Mouse (Mus musculus) hindbrain, embryonic 11.5 days (tissue): Measurements from ENCODE around the gene Tnfrsf13c. TPM values are rescaled to one million over a fixed set of nuclear protein-coding genes. Genes with fewer than 3 reads are reported as not detected.

Experiments
- ATAC-seq: fragments of 200-750 bp; cut with Nextera tagmentation; 2 replicates; pipeline ENCODE4 v1.8.0; 2017; ENCODE audit warnings: mild to moderate bottlenecking, moderate TSS enrichment, moderate library complexity; ENCODE audit not compliant: low FRiP score
- DNase-seq: peaks from one replicate; pipeline ENCODE4 v3.0.0-alpha.2; 2015; ENCODE audit warnings: low spot score
- H3K27ac ChIP-seq: fragments of 300-500 bp; sonication (generic); 2 replicates; pipeline ENCODE4 v1.5.1; 2014; ENCODE audit warnings: mild to moderate bottlenecking, low read depth, low read length
- H3K27me3 ChIP-seq: fragments of 300-500 bp; sonication (generic); 2 replicates; pipeline ENCODE4 v1.6.1; 2014; ENCODE audit warnings: mild to moderate bottlenecking, low read length, moderate library complexity, mixed read lengths; ENCODE audit not compliant: control insufficient read depth, insufficient read depth
- H3K36me3 ChIP-seq: fragments of 300-500 bp; sonication (generic); 2 replicates; pipeline ENCODE4 v1.6.1; 2014; ENCODE audit warnings: mild to moderate bottlenecking, low read length, moderate library complexity, mixed read lengths; ENCODE audit not compliant: control insufficient read depth, insufficient read depth
- H3K4me1 ChIP-seq: fragments of 300-500 bp; sonication (generic); replicated peaks from 2 replicates; pipeline ENCODE4 v1.6.1; 2014; ENCODE audit warnings: low read length, mixed read lengths; ENCODE audit not compliant: control insufficient read depth, insufficient read depth
- H3K4me2 ChIP-seq: fragments of 300-500 bp; sonication (generic); replicated peaks from 2 replicates; pipeline ENCODE4 v1.6.1; 2014; ENCODE audit warnings: mild to moderate bottlenecking, low read depth, low read length
- H3K4me3 ChIP-seq: fragments of 300-500 bp; sonication (generic); 2 replicates; pipeline ENCODE4 v1.5.1; 2014; ENCODE audit warnings: low read depth, low read length
- H3K9ac ChIP-seq: fragments of 300-500 bp; sonication (generic); 2 replicates; pipeline ENCODE4 v1.6.1; 2014; ENCODE audit warnings: low read depth, low read length
- H3K9me3 ChIP-seq: fragments of 300-500 bp; sonication (generic); 2 replicates; pipeline ENCODE4 v1.6.1; 2016; ENCODE audit warnings: low read length; ENCODE audit not compliant: control insufficient read depth
- WGBS: fragments of 180-500 bp; shearing (Covaris S2); extraction: QIAGEN DNeasy Blood & Tissue Kit; methylation state at CpG from one replicate; pipeline ENCODE4 v1.1.7; 2014; 5-methylcytosine and 5-hydroxymethylcytosine counted together
- polyA plus RNA-seq: library from polyadenylated mRNA; unstranded; fragments of >200 nt; fragmentation: Nextera tagmentation; extraction: Ambion mirVana; gene quantifications from 2 replicates; pipeline ENCODE4 v1.2.1, GENCODE M21; 2014

The Tnfrsf13c gene
- polyA plus RNA-seq, 1 experiment from 2014 or later: 0.62 TPM

GRCm38 (mm10) chr15:82216142-82216827, 7.9 kb downstream of the Tnfrsf13c start:
- ATAC-seq (no peak), DNase-seq (no peak)
- no peaks in the 10 kb centered on the region for H3K9me3 ChIP-seq
- H3K36me3 ChIP-seq: no peaks in the 10 kb centered on the region
- H3K27ac ChIP-seq: no peak overlapping the region
- H3K27me3 ChIP-seq: peaks cover 52% of the 10 kb centered on the region
- H3K4me2 ChIP-seq: no peak overlapping the region
- WGBS: 40% methylated on average over 20 of the region's 20 CpGs
- no peak overlapping the region for H3K4me3 ChIP-seq
- peaks cover 17% of the 10 kb centered on the region; the same call in 1 of the 2 replicates for H3K4me1 ChIP-seq
- no peak overlapping the region for H3K9ac ChIP-seq

DNA sequence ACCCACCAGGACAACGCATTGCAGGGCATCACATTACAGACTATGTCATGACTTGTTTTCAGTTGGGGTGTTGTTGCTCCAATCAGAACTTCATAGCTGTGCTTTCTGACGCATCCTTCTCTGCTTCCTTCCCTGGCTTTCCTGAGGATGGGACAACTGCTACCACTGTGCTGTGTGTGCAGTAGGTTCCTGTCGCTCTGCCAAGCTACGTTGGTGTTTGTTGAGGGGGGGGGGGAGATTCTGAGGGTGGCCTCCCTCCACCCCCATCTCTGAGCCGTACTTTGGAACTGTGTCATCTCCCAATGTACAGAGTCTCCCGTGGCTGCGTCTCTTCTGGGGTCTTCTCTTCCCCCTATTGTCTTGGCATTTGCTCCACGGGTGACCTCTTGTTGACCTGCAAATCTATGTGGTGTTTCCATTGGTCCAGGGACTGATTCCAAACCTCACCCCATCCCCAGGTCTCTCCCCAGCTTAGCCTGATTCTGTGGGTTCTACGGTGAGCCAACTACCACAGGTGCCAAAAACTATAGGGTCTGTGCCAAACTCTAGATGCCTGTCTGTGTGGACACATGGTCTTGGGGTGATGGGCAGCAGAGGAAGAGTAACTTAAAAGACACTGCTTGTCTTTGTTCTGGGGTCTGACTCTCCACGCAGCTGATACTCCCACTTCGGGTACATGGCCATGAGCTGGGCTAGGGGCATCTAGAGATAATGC, 8.7 kb downstream of the Tnfrsf13c start:
- Histone ChIP-seq H3K36me3 (no peaks in the 10 kb centered on the region), H3K9me3 (no peaks in the 10 kb centered on the region), H3K4me2 (no peak overlapping the region), H3K27ac (no peak overlapping the region), H3K27me3 (peaks cover 60% of the 10 kb centered on the region), H3K9ac (no peak overlapping the region), H3K4me1 (peaks cover 14% of the 10 kb centered on the region; the same call in 1 of the 2 replicates), H3K4me3 (no peak overlapping the region)
- WGBS: 36% methylated on average over 9 of the region's 11 CpGs
- DNase-seq: no peak
- ATAC-seq: no peak

DNA sequence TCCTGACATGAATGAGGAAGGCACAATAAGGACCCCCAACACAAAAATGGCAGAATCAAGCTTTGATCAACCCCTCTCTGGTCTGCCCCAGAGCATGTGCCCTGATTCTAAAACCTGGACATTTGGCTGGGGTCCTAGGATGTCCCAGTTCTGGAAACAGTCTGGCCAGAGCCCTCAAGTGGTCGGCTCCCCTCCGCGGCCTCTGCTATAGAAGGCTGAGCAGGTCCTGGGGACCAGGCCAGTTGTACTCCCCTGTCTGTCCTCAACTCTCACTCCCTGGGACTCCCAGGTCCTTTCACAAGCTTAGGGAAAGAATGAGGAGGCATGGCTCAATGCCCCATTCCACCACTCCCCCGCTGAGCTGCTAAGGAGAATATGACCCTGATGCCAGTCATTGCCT, 10.9 kb downstream of the Tnfrsf13c start:
- no peaks in the 10 kb centered on the region for H3K36me3 ChIP-seq
- H3K27me3 ChIP-seq: peaks cover 73% of the 10 kb centered on the region
- no peaks in the 10 kb centered on the region for H3K9me3 ChIP-seq
- peaks cover 14% of the 10 kb centered on the region; the same call in 1 of the 2 replicates for H3K4me1 ChIP-seq
- ATAC-seq (no peak), DNase-seq (no peak)
- no peak overlapping the region for H3K4me3 ChIP-seq
- H3K27ac ChIP-seq: no peak overlapping the region
- no peak overlapping the region for H3K9ac ChIP-seq
- no peak overlapping the region for H3K4me2 ChIP-seq
- WGBS: 6% methylated on average over 4 of the region's 4 CpGs

GRCm38 (mm10) chr15:82212752-82213063, 11.5 kb downstream of the Tnfrsf13c start, which contains the start of gene Shisa8:
Shisa8 (minus strand) TSS chr15:82212815.
- DNase-seq: peak; percentile 36
- Histone ChIP-seq H3K36me3 (no peaks in the 10 kb centered on the region), H3K4me2 (peak within 1 kb of the TSS; percentile 49), H3K4me3 (peak within 1 kb of the TSS; percentile 33), H3K9me3 (no peaks in the 10 kb centered on the region), H3K4me1 (peaks cover 14% of the 10 kb centered on the region; the same call in 1 of the 2 replicates), H3K9ac (peak within 1 kb of the TSS; percentile 41; the same call in 1 of the 2 replicates), H3K27ac (no peak within 1 kb of the TSS), H3K27me3 (peaks cover 73% of the 10 kb centered on the region)
- WGBS: 2% methylated on average over 18 of the region's 34 CpGs
- no peak for ATAC-seq

DNA sequence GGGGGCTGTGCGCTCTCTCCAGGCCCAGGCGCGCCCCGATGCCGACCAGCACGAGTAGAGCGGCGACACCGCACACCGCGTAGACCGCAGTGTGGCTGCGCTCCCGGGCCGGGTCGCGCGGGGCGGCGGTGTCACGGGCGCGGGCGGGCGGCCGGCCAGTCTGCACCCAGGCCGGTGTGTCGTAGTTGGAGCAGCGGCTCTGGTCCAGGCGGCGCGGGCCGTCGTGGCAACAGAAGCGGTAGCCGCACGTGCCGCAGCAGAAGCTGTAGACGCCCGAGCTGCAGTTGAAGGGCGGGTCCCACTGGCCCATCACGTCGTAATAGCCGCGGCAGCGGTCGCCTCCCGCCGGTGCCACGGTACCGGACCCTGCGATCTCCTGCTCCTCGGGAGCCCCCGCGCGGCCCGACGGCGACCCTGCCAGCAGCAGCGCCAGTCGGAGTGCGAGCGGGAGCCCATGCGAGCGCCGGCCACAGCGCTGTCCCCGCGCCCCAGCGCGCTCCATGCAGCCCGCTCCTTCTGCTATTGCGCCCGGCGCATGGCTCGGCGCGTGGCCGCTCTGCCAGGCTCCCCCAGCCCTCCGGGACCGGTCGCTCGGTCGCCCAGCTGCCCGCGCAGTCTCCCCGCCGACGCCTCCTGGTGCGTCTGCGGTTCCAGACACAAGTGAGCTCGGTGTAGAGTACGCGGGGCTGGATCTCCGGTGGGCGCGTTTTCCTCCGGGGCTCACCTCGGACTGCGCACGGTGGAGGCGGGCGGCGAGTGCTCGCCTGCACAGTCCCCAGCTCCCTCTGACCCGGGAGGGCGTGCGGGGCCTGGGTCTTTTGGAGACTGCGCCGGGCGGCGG, 12.0 kb downstream of the Tnfrsf13c start:
- DNase-seq: peak; percentile 67
- peaks cover 14% of the 10 kb centered on the region; the same call in 1 of the 2 replicates for H3K4me1 ChIP-seq
- under 1% methylated on average over 97 of the region's 112 CpGs for WGBS

GRCm38 (mm10) chr15:82211281-82211680, 12.9 kb downstream of the Tnfrsf13c start:
- H3K4me1 ChIP-seq: peaks cover 14% of the 10 kb centered on the region
- H3K4me2 ChIP-seq: peak overlapping the region; percentile 49; the same call in 1 of the 2 replicates
- H3K27me3 ChIP-seq: peaks cover 78% of the 10 kb centered on the region
- no peak for ATAC-seq
- no peak for DNase-seq
- no peak overlapping the region for H3K9ac ChIP-seq
- H3K27ac ChIP-seq: no peak overlapping the region
- H3K36me3 ChIP-seq: no peaks in the 10 kb centered on the region
- peak overlapping the region; percentile 33; the same call in 1 of the 2 replicates for H3K4me3 ChIP-seq
- H3K9me3 ChIP-seq: no peaks in the 10 kb centered on the region
- 2% methylated on average over 11 of the region's 11 CpGs for WGBS

More for the DNA sequence above, 12.0 kb downstream of the Tnfrsf13c start:
- Histone ChIP-seq H3K4me3 (peak overlapping the region; percentile 33), H3K9ac (peak overlapping the region; percentile 41; the same call in 1 of the 2 replicates), H3K4me2 (peak overlapping the region; percentile 49), H3K36me3 (no peaks in the 10 kb centered on the region), H3K27ac (no peak overlapping the region), H3K27me3 (peaks cover 76% of the 10 kb centered on the region), H3K9me3 (no peaks in the 10 kb centered on the region)
- peak; percentile 53; the same call in 1 of the 2 replicates for ATAC-seq

DNA sequence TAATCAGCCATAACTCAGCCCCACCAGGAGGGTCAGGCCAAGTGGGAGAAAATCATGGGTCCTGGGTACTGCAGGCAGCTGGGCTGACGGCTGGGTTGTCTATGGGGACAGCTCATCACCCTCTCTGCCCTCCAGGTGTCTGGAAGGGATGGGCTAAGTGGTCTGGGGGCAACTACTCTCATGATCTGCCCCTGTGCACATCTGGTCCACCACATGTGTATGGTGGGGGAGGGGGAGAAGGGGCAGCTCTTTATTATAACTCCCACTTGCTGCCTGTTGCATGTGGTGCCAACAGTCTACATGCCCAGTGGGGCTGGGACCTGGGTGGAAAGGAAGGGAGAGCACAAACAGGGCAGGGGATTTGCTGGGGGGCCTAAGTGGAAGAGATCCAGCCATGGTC, 13.4 kb downstream of the Tnfrsf13c start:
- Histone ChIP-seq H3K4me2 (no peak overlapping the region), H3K27me3 (peaks cover 77% of the 10 kb centered on the region), H3K36me3 (no peaks in the 10 kb centered on the region), H3K27ac (no peak overlapping the region), H3K9ac (no peak overlapping the region), H3K4me3 (no peak overlapping the region), H3K9me3 (no peaks in the 10 kb centered on the region), H3K4me1 (peaks cover 18% of the 10 kb centered on the region)
- DNase-seq: no peak
- ATAC-seq: no peak
- WGBS: 40% methylated on average over 1 of the region's 1 CpGs

DNA sequence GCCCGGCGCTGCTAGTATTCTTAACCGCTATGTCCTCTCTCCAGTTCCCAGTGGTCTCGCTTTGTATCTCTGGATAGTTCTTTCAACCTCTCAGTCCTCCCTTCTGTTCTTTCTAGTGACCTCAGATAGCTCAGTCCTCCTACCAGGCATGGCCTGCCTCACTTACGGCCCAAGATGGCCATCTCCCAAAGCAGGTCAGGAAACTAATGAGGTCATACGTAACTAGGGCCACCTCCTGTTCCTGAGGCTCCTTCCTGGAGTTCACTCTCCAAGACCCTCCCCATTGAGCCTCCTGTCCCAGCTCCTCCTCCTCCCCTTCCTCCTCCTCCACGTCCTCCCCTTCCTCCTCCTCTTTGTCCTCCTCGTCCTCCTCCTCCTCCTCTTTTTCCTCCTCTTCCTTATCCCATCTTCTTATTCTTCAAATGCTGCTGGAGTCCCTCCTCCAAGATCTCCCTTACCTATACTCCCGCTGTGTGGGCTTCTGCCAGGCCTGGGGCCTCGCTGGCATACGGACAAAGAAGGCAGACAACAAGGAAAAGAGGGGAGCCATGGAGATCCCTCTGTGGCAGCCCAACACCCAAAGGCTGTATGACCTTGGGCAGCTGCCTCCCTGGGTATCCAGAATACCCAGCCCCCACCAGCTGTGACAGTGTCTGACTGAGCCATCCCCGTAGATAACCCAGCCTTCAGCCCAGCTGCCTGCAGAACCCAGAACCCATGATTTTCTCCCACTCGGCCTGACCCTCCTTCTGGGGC, 14.7 kb downstream of the Tnfrsf13c start:
- H3K36me3 ChIP-seq: peaks cover 4% of the 10 kb centered on the region; the same call in 1 of the 2 replicates
- no peak overlapping the region for H3K9ac ChIP-seq
- WGBS: 80% methylated on average over 12 of the region's 13 CpGs
- H3K27me3 ChIP-seq: peaks cover 70% of the 10 kb centered on the region
- H3K4me3 ChIP-seq: no peak overlapping the region
- ATAC-seq (no peak), DNase-seq (no peak)
- H3K27ac ChIP-seq: no peak overlapping the region
- no peaks in the 10 kb centered on the region for H3K9me3 ChIP-seq
- H3K4me2 ChIP-seq: no peak overlapping the region
- H3K4me1 ChIP-seq: peaks cover 19% of the 10 kb centered on the region
